Mouse (Mus musculus) neural tube, embryonic 14.5 days (tissue): Measurements from ENCODE around the gene Gm10142. TPM values are rescaled to one million over a fixed set of nuclear protein-coding genes. Genes with fewer than 3 reads are reported as not detected.
"Not testable (repeated sequence)": the region's sequence is repeated elsewhere in the genome, so short reads cannot be mapped to it uniquely, and the experiment has no call there.

ENCODE experiments used
- ATAC-seq: fragments of 200-750 bp; cut with Nextera tagmentation; 2 replicates; pipeline ENCODE4 v1.8.0; 2017; ENCODE audit warnings: low read depth, mild to moderate bottlenecking, moderate TSS enrichment, moderate library complexity
- H3K27ac ChIP-seq: fragments of 300-500 bp; sonication (generic); 2 replicates; pipeline ENCODE4 v1.5.1; 2014; ENCODE audit warnings: low read depth, mild to moderate bottlenecking, control low read depth, low read length, moderate library complexity, mixed read lengths
- H3K27me3 ChIP-seq: fragments of 300-500 bp; sonication (generic); 2 replicates; pipeline ENCODE4 v1.6.1; 2014; ENCODE audit warnings: low read length; ENCODE audit not compliant: control insufficient read depth, insufficient read depth
- H3K36me3 ChIP-seq: fragments of 300-500 bp; sonication (generic); 2 replicates; pipeline ENCODE4 v1.6.1; 2014; ENCODE audit warnings: low read length, mixed read lengths; ENCODE audit not compliant: control insufficient read depth, insufficient read depth
- H3K4me1 ChIP-seq: fragments of 300-500 bp; sonication (generic); 2 replicates; pipeline ENCODE4 v1.6.1; 2014; ENCODE audit warnings: low read length; ENCODE audit not compliant: control insufficient read depth, insufficient read depth
- H3K4me2 ChIP-seq: fragments of 300-500 bp; sonication (generic); 2 replicates; pipeline ENCODE4 v1.6.1; 2014; ENCODE audit warnings: mild to moderate bottlenecking, low read depth, low read length, control low read depth
- H3K4me3 ChIP-seq: fragments of 300-500 bp; sonication (generic); 2 replicates; pipeline ENCODE4 v1.5.1; 2014; ENCODE audit warnings: low read depth, low read length, control low read depth, mixed read lengths
- H3K9ac ChIP-seq: fragments of 300-500 bp; sonication (generic); replicated peaks from 2 replicates; pipeline ENCODE4 v1.6.1; 2014; ENCODE audit warnings: low read depth, mild to moderate bottlenecking, control low read depth, low read length, mixed read lengths
- H3K9me3 ChIP-seq: fragments of 300-500 bp; sonication (generic); 2 replicates; pipeline ENCODE4 v1.6.1; 2016; ENCODE audit warnings: low read length; ENCODE audit not compliant: control insufficient read depth
- WGBS: fragments of 180-500 bp; shearing (Covaris S2); extraction: QIAGEN DNeasy Blood & Tissue Kit; methylation state at CpG from one replicate; pipeline ENCODE4 v1.1.7; 2014; 5-methylcytosine and 5-hydroxymethylcytosine counted together
- polyA plus RNA-seq: library from polyadenylated mRNA; unstranded; fragments of >200 nt; fragmentation: Nextera tagmentation; extraction: Ambion mirVana; gene quantifications from 2 replicates; pipeline ENCODE4 v1.2.1, GENCODE M21; 2014

The Gm10142 gene
- polyA plus RNA-seq, 1 experiment from 2014 or later, result not detected

- no peaks in the 10 kb centered on the region for H3K4me1 ChIP-seq
- H3K36me3 ChIP-seq, result no peaks in the 10 kb centered on the region
- no peak overlapping the region for H3K4me2 ChIP-seq
- no peak overlapping the region for H3K9ac ChIP-seq
- no peaks in the 10 kb centered on the region for H3K27me3 ChIP-seq
- no peak overlapping the region for H3K4me3 ChIP-seq
- ATAC-seq, result no peak
- WGBS, result 76% methylated on average over 8 of the region's 8 CpGs
- H3K27ac ChIP-seq, result no peak overlapping the region
- H3K9me3 ChIP-seq, result no peaks in the 10 kb centered on the region
Observed at GRCm38 (mm10) chr10:77724855-77725254, 9.2 kb downstream of the Gm10142 start.

- Histone ChIP-seq H3K27me3 (no peaks in the 10 kb centered on the region), H3K4me3 (no peak within 1 kb of the TSS), H3K9me3 (no peaks in the 10 kb centered on the region), H3K4me1 (no peaks in the 10 kb centered on the region), H3K9ac (no peak within 1 kb of the TSS), H3K27ac (no peak within 1 kb of the TSS), H3K36me3 (no peaks in the 10 kb centered on the region), H3K4me2 (no peak within 1 kb of the TSS)
- 45% methylated on average over 3 of the region's 3 CpGs for WGBS
- ATAC-seq, result no peak
Observed at GRCm38 (mm10) chr10:77726186-77726585, 10.6 kb downstream of the Gm10142 start, which contains the start of gene Gm10100. Gene Gm10100, plus strand, starts transcription at chr10:77726486.

GRCm38 (mm10) chr10:77728280-77728679, 12.7 kb downstream of the Gm10142 start:
- Histone ChIP-seq H3K4me3 (no peak overlapping the region), H3K27me3 (no peaks in the 10 kb centered on the region), H3K27ac (no peak overlapping the region), H3K9me3 (no peaks in the 10 kb centered on the region), H3K4me2 (no peak overlapping the region), H3K36me3 (no peaks in the 10 kb centered on the region), H3K9ac (no peak overlapping the region), H3K4me1 (no peaks in the 10 kb centered on the region)
- no peak for ATAC-seq
- WGBS, result 60% methylated on average over 4 of the region's 4 CpGs

GRCm38 (mm10) chr10:77729241-77729640, 13.6 kb downstream of the Gm10142 start:
- 51% methylated on average over 4 of the region's 4 CpGs for WGBS
- ATAC-seq, result no peak
- H3K4me2 ChIP-seq, result no peak overlapping the region

GRCm38 (mm10) chr10:77735928-77736327, 20.3 kb downstream of the Gm10142 start:
- Histone ChIP-seq H3K9ac (no peak overlapping the region), H3K4me1 (no peaks in the 10 kb centered on the region), H3K9me3 (0 out of 2 replicates have a peak, but pooled peaks cover 3% of the 10 kb centered on the region), H3K27ac (no peak overlapping the region), H3K4me3 (no peak overlapping the region), H3K36me3 (no peaks in the 10 kb centered on the region), H3K4me2 (no peak overlapping the region), H3K27me3 (no peaks in the 10 kb centered on the region)
- WGBS, result 73% methylated on average over 1 of the region's 1 CpGs
- no peak for ATAC-seq

More at GRCm38 (mm10) chr10:77729241-77729640, 13.6 kb downstream of the Gm10142 start:
- Histone ChIP-seq H3K27me3 (no peaks in the 10 kb centered on the region), H3K36me3 (no peaks in the 10 kb centered on the region), H3K4me3 (no peak overlapping the region), H3K27ac (no peak overlapping the region), H3K9me3 (no peaks in the 10 kb centered on the region), H3K4me1 (no peaks in the 10 kb centered on the region), H3K9ac (no peak overlapping the region)

GRCm38 (mm10) chr10:77738929-77739328, 23.3 kb downstream of the Gm10142 start:
- ATAC-seq, result no peak
- no peaks in the 10 kb centered on the region for H3K27me3 ChIP-seq
- H3K9ac ChIP-seq, result no peak overlapping the region
- 0 out of 2 replicates have a peak, but pooled peaks cover 3% of the 10 kb centered on the region for H3K9me3 ChIP-seq
- H3K36me3 ChIP-seq, result no peaks in the 10 kb centered on the region
- no peaks in the 10 kb centered on the region for H3K4me1 ChIP-seq
- no peak overlapping the region for H3K27ac ChIP-seq
- H3K4me3 ChIP-seq, result no peak overlapping the region
- 89% methylated on average over 4 of the region's 4 CpGs for WGBS
- no peak overlapping the region for H3K4me2 ChIP-seq

- WGBS, result 68% methylated on average over 4 of the region's 5 CpGs
- not testable (repeated sequence) for ATAC-seq, H3K36me3 ChIP-seq, H3K9ac ChIP-seq, H3K4me2 ChIP-seq, H3K27me3 ChIP-seq, H3K9me3 ChIP-seq, H3K4me3 ChIP-seq, H3K27ac ChIP-seq, H3K4me1 ChIP-seq
Observed at GRCm38 (mm10) chr10:77741924-77742688, 26.5 kb downstream of the Gm10142 start, which contains the start of gene Gm18596. Gene Gm18596, minus strand, starts transcription at chr10:77742638.

GRCm38 (mm10) chr10:77750686-77751085, 35.1 kb downstream of the Gm10142 start:
- not testable (repeated sequence) for H3K27me3 ChIP-seq, H3K9ac ChIP-seq, H3K4me1 ChIP-seq, ATAC-seq, H3K36me3 ChIP-seq, H3K27ac ChIP-seq, H3K9me3 ChIP-seq, H3K4me3 ChIP-seq, H3K4me2 ChIP-seq
- WGBS, result 73% methylated on average over 1 of the region's 1 CpGs

- H3K4me1 ChIP-seq, H3K36me3 ChIP-seq, H3K4me3 ChIP-seq, H3K27me3 ChIP-seq, H3K27ac ChIP-seq, H3K9me3 ChIP-seq, ATAC-seq, H3K9ac ChIP-seq, H3K4me2 ChIP-seq: not testable (repeated sequence)
- WGBS, result 78% methylated on average over 1 of the region's 1 CpGs
Observed at GRCm38 (mm10) chr10:77751254-77751653, 35.6 kb downstream of the Gm10142 start, which contains the start of gene Gm9736. Gene Gm9736, minus strand, starts transcription at chr10:77751354.
